Mouse (Mus musculus) embryonic facial prominence, embryonic 14.5 days (tissue): ENCODE measurements around the gene Eif4e. TPM values are rescaled to one million over a fixed set of nuclear protein-coding genes. Genes with fewer than 3 reads are reported as not detected.

Experiments
- ATAC-seq: fragments of 200-750 bp; cut with Nextera tagmentation; 2 replicates; pipeline ENCODE4 v1.8.0; 2017; ENCODE audit warnings: low read depth, moderate number of reproducible peaks, moderate TSS enrichment
- DNase-seq: peaks from one replicate; pipeline ENCODE4 v3.0.0-alpha.2; 2015; ENCODE audit warnings: low spot score
- H3K27ac ChIP-seq: fragments of 300-500 bp; sonication (generic); replicated peaks from 2 replicates; pipeline ENCODE4 v1.5.1; 2014; ENCODE audit warnings: low read depth, mild to moderate bottlenecking, low read length, moderate library complexity
- H3K27me3 ChIP-seq: fragments of 300-500 bp; sonication (generic); replicated peaks from 2 replicates; pipeline ENCODE4 v1.6.1; 2014; ENCODE audit warnings: low read length; ENCODE audit not compliant: control insufficient read depth, insufficient read depth
- H3K36me3 ChIP-seq: fragments of 300-500 bp; sonication (generic); 2 replicates; pipeline ENCODE4 v1.6.1; 2014; ENCODE audit warnings: low read length, mixed read lengths; ENCODE audit not compliant: control insufficient read depth, insufficient read depth
- H3K4me1 ChIP-seq: fragments of 300-500 bp; sonication (generic); 2 replicates; pipeline ENCODE4 v1.6.1; 2014; ENCODE audit warnings: antibody characterized with exemption, low read length; ENCODE audit not compliant: control insufficient read depth, insufficient read depth
- H3K4me2 ChIP-seq: fragments of 300-500 bp; sonication (generic); 2 replicates; pipeline ENCODE4 v1.6.1; 2014; ENCODE audit warnings: low read depth, mild to moderate bottlenecking, low read length, moderate library complexity, mixed read lengths
- H3K4me3 ChIP-seq: fragments of 300-500 bp; sonication (generic); 2 replicates; pipeline ENCODE4 v1.5.1; 2014; ENCODE audit warnings: low read depth, mild to moderate bottlenecking, low read length
- H3K9ac ChIP-seq: fragments of 300-500 bp; sonication (generic); 2 replicates; pipeline ENCODE4 v1.6.1; 2014; ENCODE audit warnings: low read depth, mild to moderate bottlenecking, low read length, moderate library complexity, mixed read lengths
- H3K9me3 ChIP-seq: fragments of 300-500 bp; sonication (generic); 2 replicates; pipeline ENCODE4 v1.6.1; 2016; ENCODE audit warnings: low read length; ENCODE audit not compliant: control insufficient read depth
- WGBS: fragments of 180-500 bp; shearing (Covaris S2); extraction: QIAGEN DNeasy Blood & Tissue Kit; methylation state at CpG from one replicate; pipeline ENCODE4 v1.1.7; 2014; 5-methylcytosine and 5-hydroxymethylcytosine counted together
- polyA plus RNA-seq: library from polyadenylated mRNA; unstranded; fragments of >200 nt; fragmentation: Nextera tagmentation; extraction: Ambion mirVana; gene quantifications from 2 replicates; pipeline ENCODE4 v1.2.1, GENCODE M21; 2014

Gene Eif4e
- polyA plus RNA-seq, 1 experiment from 2014 or later, result 333 TPM

DNA sequence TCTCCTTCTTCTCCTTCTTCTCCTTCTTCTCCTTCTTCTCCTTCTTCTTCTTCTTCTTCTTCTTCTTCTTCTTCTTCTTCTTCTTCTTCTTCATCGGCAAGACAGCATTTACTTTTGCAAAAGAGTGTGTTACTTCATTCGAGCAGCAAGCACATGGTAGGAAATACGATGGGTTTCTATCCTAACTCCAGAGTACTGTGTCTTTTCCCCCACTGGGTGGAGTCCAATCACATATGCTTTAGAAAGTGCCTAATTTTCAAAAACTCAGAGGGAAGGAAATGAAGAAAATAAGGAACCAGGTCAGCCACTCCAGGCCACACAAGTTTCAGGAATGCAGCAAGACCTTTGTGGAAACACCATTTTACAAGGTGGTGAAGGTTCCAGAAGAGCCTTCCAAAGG, 32.3 kb upstream of the Eif4e start:
- ATAC-seq, result no peak
- WGBS, result 79% methylated on average over 3 of the region's 3 CpGs
- no peak overlapping the region for H3K4me3 ChIP-seq
- H3K9me3 ChIP-seq, result no peaks in the 10 kb centered on the region
- H3K36me3 ChIP-seq, result no peaks in the 10 kb centered on the region
- H3K27me3 ChIP-seq, result no peaks in the 10 kb centered on the region
- H3K9ac ChIP-seq, result no peak overlapping the region
- DNase-seq, result no peak
- H3K4me1 ChIP-seq, result no peaks in the 10 kb centered on the region
- no peak overlapping the region for H3K4me2 ChIP-seq
- no peak overlapping the region for H3K27ac ChIP-seq

DNA sequence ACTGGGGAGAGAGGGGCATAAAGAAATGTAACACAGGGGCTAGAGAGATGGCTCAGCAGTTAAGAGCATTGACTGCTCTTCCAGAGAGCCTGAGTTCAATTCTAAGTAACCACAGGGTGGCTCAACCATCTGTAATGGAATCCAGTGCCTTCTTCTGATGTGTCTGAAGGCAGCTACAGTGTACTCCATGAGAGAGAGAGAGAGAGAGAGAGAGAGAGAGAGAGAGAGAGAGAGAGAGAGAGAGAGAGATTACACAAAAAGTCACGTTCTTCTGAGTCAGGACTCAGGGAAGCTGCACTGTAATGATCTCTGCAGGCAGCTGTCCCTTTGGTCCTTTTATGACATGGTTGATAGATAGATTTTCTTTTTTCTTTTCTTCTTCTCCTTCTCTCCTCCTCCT, 31.4 kb upstream of the Eif4e start:
- 29% methylated on average over 1 of the region's 1 CpGs for WGBS
- no peak for ATAC-seq
- H3K27ac ChIP-seq, result no peak overlapping the region
- no peak overlapping the region for H3K9ac ChIP-seq
- H3K36me3 ChIP-seq, result no peaks in the 10 kb centered on the region
- H3K9me3 ChIP-seq, result no peaks in the 10 kb centered on the region
- H3K4me1 ChIP-seq, result no peaks in the 10 kb centered on the region
- H3K4me2 ChIP-seq, result no peak overlapping the region
- DNase-seq, result no peak
- H3K27me3 ChIP-seq, result no peaks in the 10 kb centered on the region
- no peak overlapping the region for H3K4me3 ChIP-seq

DNA sequence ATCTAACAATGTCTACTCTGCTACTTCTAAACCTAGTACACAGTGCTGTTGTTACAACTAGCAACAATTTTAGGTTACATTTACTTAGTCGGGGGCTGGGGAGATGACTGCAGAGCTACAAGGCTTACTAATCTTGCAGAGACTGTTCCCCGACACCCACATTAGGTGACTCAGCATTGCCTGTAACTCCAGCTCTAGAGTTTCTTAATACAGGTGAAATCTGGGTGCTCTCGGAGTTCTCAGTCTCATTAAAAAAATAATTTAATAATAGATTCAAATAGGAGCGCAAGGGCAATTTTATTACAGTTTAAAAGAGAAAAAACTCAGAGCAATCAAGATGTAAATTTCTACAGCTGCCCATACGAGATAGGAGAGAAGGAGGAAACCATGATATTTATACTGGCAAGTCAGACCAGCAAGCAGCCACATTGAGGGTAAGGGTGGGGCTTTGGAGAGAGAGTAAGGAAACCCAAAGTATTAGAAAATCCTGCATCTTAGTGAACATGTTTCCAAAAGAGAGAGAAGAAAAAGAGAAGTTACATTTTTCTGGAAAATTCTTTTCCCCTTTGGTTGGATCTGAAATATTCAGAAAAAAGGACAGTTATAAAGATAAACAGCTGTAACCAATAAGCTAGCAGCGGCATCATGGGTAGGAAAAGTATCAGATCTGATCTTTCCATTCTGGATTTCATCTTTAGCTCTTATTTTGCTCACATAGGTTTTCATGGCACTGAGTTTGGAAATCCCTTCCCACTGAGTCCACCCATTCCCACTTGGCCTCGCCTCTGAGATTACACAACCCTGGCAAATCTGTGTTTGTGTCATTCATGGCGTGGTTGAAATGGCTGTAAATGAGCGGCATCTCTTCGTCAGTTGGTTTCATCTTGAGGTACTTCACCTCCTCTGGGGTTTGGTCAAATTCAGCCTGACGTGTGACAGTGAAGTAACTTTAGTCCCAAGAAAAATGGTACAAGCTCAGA, 30.5 kb upstream of the Eif4e start:
- Histone ChIP-seq H3K27ac (no peak overlapping the region), H3K4me3 (no peak overlapping the region), H3K27me3 (no peaks in the 10 kb centered on the region), H3K36me3 (no peaks in the 10 kb centered on the region), H3K4me2 (no peak overlapping the region), H3K9me3 (no peaks in the 10 kb centered on the region), H3K4me1 (no peaks in the 10 kb centered on the region), H3K9ac (no peak overlapping the region)
- 77% methylated on average over 11 of the region's 11 CpGs for WGBS
- ATAC-seq (no peak), DNase-seq (no peak)

GRCm38 (mm10) chr3:138498731-138499130, 27.2 kb upstream of the Eif4e start:
- Histone ChIP-seq H3K9ac (no peak overlapping the region), H3K36me3 (no peaks in the 10 kb centered on the region), H3K27ac (no peak overlapping the region), H3K27me3 (no peaks in the 10 kb centered on the region), H3K4me1 (no peaks in the 10 kb centered on the region), H3K4me2 (no peak overlapping the region), H3K9me3 (no peaks in the 10 kb centered on the region), H3K4me3 (no peak overlapping the region)
- no peak for ATAC-seq
- no peak for DNase-seq
- 52% methylated on average over 4 of the region's 4 CpGs for WGBS

DNA sequence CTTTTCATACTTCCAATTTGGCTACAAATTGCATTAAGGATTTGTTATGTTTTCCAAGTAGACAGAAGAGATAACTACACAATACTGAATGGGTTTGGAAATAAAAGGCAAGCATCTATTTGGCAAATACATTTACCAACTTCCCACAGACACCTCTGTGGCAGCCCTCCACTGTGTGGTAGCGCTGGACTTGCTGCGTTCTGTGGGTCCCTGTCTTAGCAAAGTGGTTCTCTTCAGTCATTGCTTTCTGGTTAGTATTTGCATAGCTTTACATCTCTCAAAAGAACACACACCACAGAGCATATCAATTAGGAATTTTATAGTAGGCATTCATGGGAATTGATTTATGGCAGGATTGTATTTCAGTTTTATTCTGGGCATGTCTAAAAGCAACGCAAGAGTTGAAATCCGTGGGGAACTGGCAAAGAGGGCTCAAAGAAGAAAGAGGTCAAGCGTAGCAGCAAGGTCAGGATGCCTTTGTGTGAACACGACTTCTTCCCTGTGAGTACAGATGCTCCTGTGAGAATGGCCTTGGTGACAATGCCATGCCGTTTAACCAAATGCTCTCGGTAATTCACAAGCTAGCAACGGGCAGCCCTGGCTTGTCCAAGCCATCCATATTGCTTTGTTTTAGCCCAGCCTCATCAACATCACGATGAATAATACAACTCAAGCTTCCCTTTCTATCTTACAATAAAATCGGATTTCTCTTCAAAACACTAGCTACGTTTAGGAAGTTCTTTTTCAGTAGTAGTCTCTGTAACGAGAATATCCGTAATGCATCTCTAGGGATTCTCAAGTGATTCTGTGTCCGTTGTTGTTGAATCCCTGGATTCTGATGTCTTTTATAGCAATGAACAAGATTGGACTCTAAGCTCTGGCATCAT, 25.9 kb upstream of the Eif4e start:
- ATAC-seq (no peak), DNase-seq (no peak)
- no peak overlapping the region for H3K27ac ChIP-seq
- no peak overlapping the region for H3K9ac ChIP-seq
- H3K4me1 ChIP-seq, result no peaks in the 10 kb centered on the region
- H3K4me2 ChIP-seq, result no peak overlapping the region
- H3K27me3 ChIP-seq, result no peaks in the 10 kb centered on the region
- no peaks in the 10 kb centered on the region for H3K9me3 ChIP-seq
- no peak overlapping the region for H3K4me3 ChIP-seq
- H3K36me3 ChIP-seq, result no peaks in the 10 kb centered on the region
- 55% methylated on average over 15 of the region's 15 CpGs for WGBS

DNA sequence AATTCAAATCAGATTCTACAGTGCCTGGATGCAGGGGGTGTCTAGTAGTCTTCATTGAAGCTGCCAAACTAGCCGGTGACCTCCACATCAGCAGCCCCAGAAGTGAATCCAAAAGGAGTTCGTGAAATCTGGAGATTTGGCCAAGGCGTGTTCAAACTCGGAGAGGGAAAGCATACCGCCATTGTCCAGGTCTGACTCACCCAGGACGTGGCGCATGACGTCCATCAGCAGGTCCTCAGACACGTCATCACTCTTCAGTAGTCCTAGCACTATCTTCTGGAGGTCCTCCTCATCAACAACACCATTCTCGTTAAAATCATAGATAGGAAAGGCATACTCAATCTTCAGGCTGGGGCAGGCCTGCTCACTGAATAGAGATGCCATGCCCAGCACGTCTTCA, 22.2 kb upstream of the Eif4e start:
- Histone ChIP-seq H3K4me3 (no peak overlapping the region), H3K27me3 (no peaks in the 10 kb centered on the region), H3K4me1 (no peaks in the 10 kb centered on the region), H3K9ac (no peak overlapping the region), H3K9me3 (no peaks in the 10 kb centered on the region), H3K4me2 (no peak overlapping the region), H3K36me3 (no peaks in the 10 kb centered on the region), H3K27ac (no peak overlapping the region)
- ATAC-seq (no peak), DNase-seq (no peak)
- 86% methylated on average over 11 of the region's 11 CpGs for WGBS

- DNase-seq, result peak; percentile 60
- no peaks in the 10 kb centered on the region for H3K27me3 ChIP-seq
- no peak overlapping the region for H3K4me3 ChIP-seq
- H3K4me2 ChIP-seq, result no peak overlapping the region
- H3K36me3 ChIP-seq, result no peaks in the 10 kb centered on the region
- 53% methylated on average over 6 of the region's 6 CpGs for WGBS
- H3K9me3 ChIP-seq, result no peaks in the 10 kb centered on the region
- H3K4me1 ChIP-seq, result no peaks in the 10 kb centered on the region
- no peak overlapping the region for H3K27ac ChIP-seq
- no peak overlapping the region for H3K9ac ChIP-seq
- no peak for ATAC-seq
These were observed 19.2 kb upstream of the Eif4e start for GRCm38 (mm10) chr3:138506749-138507148.

DNA sequence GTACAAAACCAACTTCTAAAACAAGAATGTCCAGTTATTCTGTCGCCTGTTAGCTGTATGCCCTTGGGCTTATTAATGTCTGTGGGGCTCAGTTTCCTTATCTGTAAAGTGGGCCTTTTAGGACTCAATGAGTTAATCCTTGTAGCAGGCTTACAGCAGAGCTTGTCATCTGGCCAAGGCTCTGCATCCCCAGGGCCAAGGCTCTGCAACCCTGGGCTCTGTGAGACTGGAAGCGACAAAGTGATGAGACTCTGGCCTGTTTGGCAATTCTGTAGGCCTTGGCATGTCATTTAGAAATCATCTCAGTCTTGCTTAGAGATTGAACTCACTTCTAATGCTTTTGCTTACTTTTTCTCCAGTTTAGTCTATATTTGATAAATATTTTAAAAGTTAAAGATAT, 16.4 kb upstream of the Eif4e start:
- no peak for ATAC-seq
- H3K27ac ChIP-seq, result no peak overlapping the region
- H3K9ac ChIP-seq, result no peak overlapping the region
- H3K4me1 ChIP-seq, result no peaks in the 10 kb centered on the region
- no peaks in the 10 kb centered on the region for H3K27me3 ChIP-seq
- 86% methylated on average over 2 of the region's 2 CpGs for WGBS
- no peaks in the 10 kb centered on the region for H3K9me3 ChIP-seq
- H3K4me2 ChIP-seq, result no peak overlapping the region
- H3K36me3 ChIP-seq, result no peaks in the 10 kb centered on the region
- DNase-seq, result no peak
- H3K4me3 ChIP-seq, result no peak overlapping the region
